Mouse (Mus musculus): ENCODE measurements around the gene Rab31. TPM values are rescaled to one million over a fixed set of nuclear protein-coding genes. Genes with fewer than 3 reads are reported as not detected.

Rab31 gene
- total RNA-seq, 1 experiment, result 22.8 TPM

DNA sequence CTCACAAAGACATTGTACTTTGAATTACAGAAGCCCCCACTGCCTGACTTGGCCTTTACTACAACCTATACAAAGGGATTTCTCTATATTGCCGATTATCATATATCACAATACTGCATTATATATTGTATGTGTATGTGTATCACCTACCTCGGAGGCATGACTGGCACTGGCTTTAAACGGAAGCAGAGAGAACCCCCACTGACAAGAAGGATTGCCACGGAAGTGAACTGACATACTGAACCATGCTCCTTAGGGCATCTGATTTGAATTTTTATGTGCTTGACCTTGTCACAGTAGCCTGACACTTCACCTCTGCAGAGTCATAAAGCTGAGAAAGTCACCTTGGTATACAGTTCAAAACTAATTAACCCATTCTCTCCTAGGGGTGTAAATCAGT lies 29.6 kb downstream of the Rab31 start:
- in situ Hi-C loops (cut with MboI; ENCODE audit: low sequenced_read_pairs in 2 of 2, unreplicated experiment in 2 of 2), result no loop called here
- no peaks in the 10 kb centered on the region for H3K9me3 ChIP-seq (ENCODE audit: control insufficient read depth, insufficient read depth, low read depth, low read length)
- H3K27ac ChIP-seq (ENCODE audit: insufficient read depth, low read depth, low read length, poor library complexity, severe bottlenecking), result no peak overlapping the region
- no peaks in the 10 kb centered on the region for H3K36me3 ChIP-seq (ENCODE audit: control insufficient read depth, insufficient read depth, low read length, poor library complexity, severe bottlenecking)
- TF ChIP-seq ZNF384 (IDR thresholded peaks at IDR 0.05; ENCODE audit: low read depth, low read length), result no peak
- TF ChIP-seq HCFC1 (IDR thresholded peaks at IDR 0.05; ENCODE audit: borderline replicate concordance, insufficient read depth, low read length), result no peak
- H3K4me3 ChIP-seq (ENCODE audit: insufficient read depth in 1 of 2, low read depth in 1 of 2, low read length in 2 of 2, poor library complexity in 1 of 2, severe bottlenecking in 1 of 2), result no peak overlapping the region
- no peak overlapping the region for H3K9ac ChIP-seq (ENCODE audit: insufficient read depth, low read depth, low read length, poor library complexity, severe bottlenecking)
- no peak for DNase-seq (ENCODE audit: low read depth, low spot score)
- H3K4me1 ChIP-seq (ENCODE audit: control insufficient read depth in 2 of 2, insufficient read depth in 2 of 2, low read length in 2 of 2, poor library complexity in 1 of 2), result peaks cover 11 to 21% of the 10 kb centered on the region in 2 experiments

DNA sequence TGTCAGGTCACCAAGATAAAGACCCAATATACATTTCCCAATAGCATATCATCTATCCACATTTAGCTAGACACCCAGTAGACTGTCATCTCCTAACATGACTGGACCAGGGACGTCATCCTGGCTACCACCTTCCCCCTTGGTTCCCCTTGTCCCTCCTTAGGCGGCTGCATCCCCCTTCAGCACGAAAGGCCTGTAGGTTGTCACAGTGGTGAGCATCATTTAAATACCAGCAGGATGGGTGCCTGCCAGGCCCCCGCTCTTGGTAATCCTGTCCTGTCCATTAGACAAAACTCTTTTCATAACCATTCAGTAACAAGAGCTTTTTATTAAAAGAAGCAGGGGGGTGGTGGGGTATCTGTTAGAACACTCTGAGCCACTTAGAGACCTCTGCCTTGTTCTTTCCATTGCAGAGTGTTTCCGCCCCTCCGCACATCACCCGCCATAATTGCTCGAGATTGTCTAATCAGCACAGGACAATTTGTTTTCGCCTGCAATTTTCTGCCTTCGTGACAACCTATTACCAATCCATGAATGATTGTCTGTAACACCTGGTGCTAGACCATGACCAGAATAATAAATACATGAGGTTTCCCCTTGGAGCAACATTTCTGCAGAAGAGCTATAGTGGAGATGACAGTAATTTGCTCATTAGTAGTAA lies 30.2 kb downstream of the Rab31 start:
- no peak overlapping the region for H3K9ac ChIP-seq (ENCODE audit: insufficient read depth, low read depth, low read length, poor library complexity, severe bottlenecking)
- in situ Hi-C loops (cut with MboI; ENCODE audit: low sequenced_read_pairs in 2 of 2, unreplicated experiment in 2 of 2), result no loop called here
- H3K4me3 ChIP-seq (ENCODE audit: insufficient read depth in 1 of 2, low read depth in 1 of 2, low read length in 2 of 2, poor library complexity in 1 of 2, severe bottlenecking in 1 of 2), result no peak overlapping the region
- no peak for TF ChIP-seq ZC3H11A (IDR thresholded peaks at IDR 0.05; ENCODE audit: borderline replicate concordance, low read depth, low read length)
- no peak for TF ChIP-seq MAFK (IDR thresholded peaks at IDR 0.05; ENCODE audit: insufficient read depth, low read depth, low read length)
- TF ChIP-seq ZNF384 (IDR thresholded peaks at IDR 0.05; ENCODE audit: low read depth, low read length), result no peak
- TF ChIP-seq HCFC1 (IDR thresholded peaks at IDR 0.05; ENCODE audit: borderline replicate concordance, insufficient read depth, low read length), result no peak
- TF ChIP-seq CHD2 (IDR thresholded peaks at IDR 0.05; ENCODE audit: low read depth, low read length), result no peak
- no peaks in the 10 kb centered on the region for H3K9me3 ChIP-seq (ENCODE audit: control insufficient read depth, insufficient read depth, low read depth, low read length)
- no peaks in the 10 kb centered on the region for H3K36me3 ChIP-seq (ENCODE audit: control insufficient read depth, insufficient read depth, low read length, poor library complexity, severe bottlenecking)
- peaks cover 11 to 24% of the 10 kb centered on the region in 2 experiments for H3K4me1 ChIP-seq (ENCODE audit: control insufficient read depth in 2 of 2, insufficient read depth in 2 of 2, low read length in 2 of 2, poor library complexity in 1 of 2)
- no peak overlapping the region for H3K27ac ChIP-seq (ENCODE audit: insufficient read depth, low read depth, low read length, poor library complexity, severe bottlenecking)
- DNase-seq (ENCODE audit: low read depth, low spot score), result no peak

DNA sequence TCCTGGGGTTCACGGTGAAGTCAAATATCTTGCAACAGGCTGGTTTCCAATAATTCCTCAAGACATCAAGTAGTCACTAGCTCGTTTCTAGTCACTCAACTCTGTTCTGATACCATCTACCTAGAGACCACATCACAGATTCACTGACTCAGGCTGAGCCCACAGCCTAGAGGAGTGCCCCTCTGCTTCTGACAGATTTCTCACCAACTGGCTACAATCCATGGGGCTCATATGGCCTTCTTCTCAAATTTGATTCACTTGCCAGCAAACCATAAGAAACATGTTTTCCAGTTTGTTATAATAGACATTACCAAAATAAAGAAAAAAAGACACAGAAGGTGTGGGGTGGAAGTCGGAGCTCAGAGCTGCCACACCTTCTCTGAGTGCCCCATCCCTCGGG lies 31.0 kb downstream of the Rab31 start:
- no peak for TF ChIP-seq CHD2 (IDR thresholded peaks at IDR 0.05; ENCODE audit: low read depth, low read length)
- no peak for TF ChIP-seq HCFC1 (IDR thresholded peaks at IDR 0.05; ENCODE audit: borderline replicate concordance, insufficient read depth, low read length)
- no peak for TF ChIP-seq MAFK (IDR thresholded peaks at IDR 0.05; ENCODE audit: insufficient read depth, low read depth, low read length)
- no peak for TF ChIP-seq ZC3H11A (IDR thresholded peaks at IDR 0.05; ENCODE audit: borderline replicate concordance, low read depth, low read length)
- no peak for TF ChIP-seq ZNF384 (IDR thresholded peaks at IDR 0.05; ENCODE audit: low read depth, low read length)
- Histone ChIP-seq H3K9ac (ENCODE audit: insufficient read depth, low read depth, low read length, poor library complexity, severe bottlenecking) (no peak overlapping the region), H3K27ac (ENCODE audit: insufficient read depth, low read depth, low read length, poor library complexity, severe bottlenecking) (no peak overlapping the region), H3K4me1 (ENCODE audit: control insufficient read depth in 2 of 2, insufficient read depth in 2 of 2, low read length in 2 of 2, poor library complexity in 1 of 2) (peaks cover 10 to 22% of the 10 kb centered on the region in 2 experiments), H3K9me3 (ENCODE audit: control insufficient read depth, insufficient read depth, low read depth, low read length) (no peaks in the 10 kb centered on the region), H3K4me3 (ENCODE audit: insufficient read depth in 1 of 2, low read depth in 1 of 2, low read length in 2 of 2, poor library complexity in 1 of 2, severe bottlenecking in 1 of 2) (no peak overlapping the region), H3K36me3 (ENCODE audit: control insufficient read depth, insufficient read depth, low read length, poor library complexity, severe bottlenecking) (no peaks in the 10 kb centered on the region)
- in situ Hi-C loops (cut with MboI; ENCODE audit: low sequenced_read_pairs in 2 of 2, unreplicated experiment in 2 of 2), result no loop called here
- DNase-seq (ENCODE audit: low read depth, low spot score), result no peak

DNA sequence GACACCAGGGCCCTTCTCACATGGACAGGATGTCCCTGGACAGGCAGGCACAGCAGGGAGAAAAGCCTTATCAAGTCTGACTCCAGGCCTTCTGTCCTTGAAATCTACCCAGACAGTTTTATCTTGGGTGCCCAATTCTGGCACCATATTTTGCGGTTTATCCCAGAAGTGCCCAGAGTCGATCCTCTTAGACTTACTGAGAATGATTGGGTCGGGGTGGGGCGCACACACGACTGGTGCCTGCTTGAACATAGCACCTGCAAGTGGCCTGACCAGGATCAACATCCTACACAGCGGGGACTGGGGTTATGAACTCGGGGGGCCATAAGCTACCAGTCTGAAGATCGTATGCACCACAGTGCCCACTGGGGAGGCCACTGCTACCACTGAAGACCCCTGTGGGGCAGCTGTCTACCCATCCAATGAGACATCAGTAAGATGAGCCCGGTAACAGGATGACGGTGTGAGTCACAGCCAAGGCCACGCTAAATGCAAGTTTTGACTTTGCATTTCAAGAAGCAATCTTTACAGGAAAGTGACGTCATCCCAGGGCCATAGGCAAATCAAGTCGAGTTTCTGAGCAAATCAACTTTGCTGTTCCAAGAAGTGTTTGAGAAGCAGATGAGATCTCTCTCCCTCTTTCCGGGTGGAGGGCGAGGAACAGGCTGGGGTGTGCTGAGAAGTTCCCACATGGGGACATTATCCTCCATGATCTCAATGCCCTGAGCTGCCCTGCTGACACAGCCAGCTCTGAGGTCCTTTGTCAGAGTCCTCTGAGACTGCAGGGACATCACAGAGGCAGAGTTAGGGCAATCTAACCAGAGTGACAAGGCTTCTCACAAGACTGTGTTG lies 32.5 kb downstream of the Rab31 start:
- Histone ChIP-seq H3K27ac (ENCODE audit: insufficient read depth, low read depth, low read length, poor library complexity, severe bottlenecking) (no peak overlapping the region), H3K4me1 (ENCODE audit: control insufficient read depth in 2 of 2, insufficient read depth in 2 of 2, low read length in 2 of 2, poor library complexity in 1 of 2) (peaks cover 10 to 18% of the 10 kb centered on the region in 2 experiments), H3K4me3 (ENCODE audit: insufficient read depth in 1 of 2, low read depth in 1 of 2, low read length in 2 of 2, poor library complexity in 1 of 2, severe bottlenecking in 1 of 2) (no peak overlapping the region), H3K9ac (ENCODE audit: insufficient read depth, low read depth, low read length, poor library complexity, severe bottlenecking) (no peak overlapping the region), H3K36me3 (ENCODE audit: control insufficient read depth, insufficient read depth, low read length, poor library complexity, severe bottlenecking) (no peaks in the 10 kb centered on the region), H3K9me3 (ENCODE audit: control insufficient read depth, insufficient read depth, low read depth, low read length) (no peaks in the 10 kb centered on the region)
- no peak for DNase-seq (ENCODE audit: low read depth, low spot score)
- in situ Hi-C loops (cut with MboI; ENCODE audit: low sequenced_read_pairs in 2 of 2, unreplicated experiment in 2 of 2), result no loop called here
- TF ChIP-seq ZC3H11A (IDR thresholded peaks at IDR 0.05; ENCODE audit: borderline replicate concordance, low read depth, low read length), result no peak
- no peak for TF ChIP-seq ZNF384 (IDR thresholded peaks at IDR 0.05; ENCODE audit: low read depth, low read length)
- no peak for TF ChIP-seq CHD2 (IDR thresholded peaks at IDR 0.05; ENCODE audit: low read depth, low read length)

Data from ES-E14 (cell line).